8 mouse cellular contexts compared by ENCODE assay signal in genomic region chr6:134887711-134888449, GRCm38 (mm10). TPM values are rescaled to one million over a fixed set of nuclear protein-coding genes. Genes with fewer than 3 reads are reported as not detected.
A peak's percentile ranks its signal among the peaks of the same experiment; 100 is the strongest.
DNase-seq lines count a peak whose midpoint lies in the region; ATAC-seq and TF ChIP-seq lines count a peak whose summit lies in the region.

No protein-coding gene starts in this region.

- no peak for TF ChIP-seq EP300 in heart, postnatal 0 days (IDR thresholded peaks at IDR 0.05; ENCODE audit: low read depth)

- no peaks in the 10 kb centered on the region for H3K9me3 ChIP-seq in heart, postnatal 0 days (replicated peaks; ENCODE audit: control insufficient read depth, low read length)
- no peaks in the 10 kb centered on the region for H3K9me3 ChIP-seq in forebrain, embryonic 12.5 days
- no peaks in the 10 kb centered on the region for H3K9me3 ChIP-seq in midbrain, embryonic 10.5 days (replicated peaks)
- no peaks in the 10 kb centered on the region for H3K9me3 ChIP-seq in stomach, embryonic 15.5 days

- 0 out of 2 replicates have a peak, but pooled peaks cover 4% of the 10 kb centered on the region for H3K4me1 ChIP-seq in heart, postnatal 0 days (ENCODE audit: control insufficient read depth, insufficient read depth)
- peaks cover 45% of the 10 kb centered on the region for H3K4me1 ChIP-seq in forebrain, embryonic 12.5 days
- H3K4me1 ChIP-seq in midbrain, embryonic 10.5 days = peaks cover 54% of the 10 kb centered on the region
- no peaks in the 10 kb centered on the region; the same call in 1 of the 2 replicates for H3K4me1 ChIP-seq in stomach, embryonic 15.5 days

- no peak for DNase-seq in heart, postnatal 0 days (ENCODE audit: low spot score)
- DNase-seq in heart, adult 8-10 months (ENCODE audit: low spot score) = no peak
- DNase-seq in brain, embryonic 18.5 days (ENCODE audit: low read depth, low spot score) = peak; percentile 96
- DNase-seq in kidney, postnatal 4 days = peak; percentile 58 to 71
- peak; percentile 91 for DNase-seq in midbrain, embryonic 10.5 days (ENCODE audit: low spot score)
- DNase-seq in urinary bladder, postnatal 36 days (ENCODE audit: low spot score in 2 of 2) = no peak

- H3K27me3 ChIP-seq in heart, postnatal 0 days (ENCODE audit: control insufficient read depth, insufficient read depth, low read length) = no peaks in the 10 kb centered on the region
- H3K27me3 ChIP-seq in forebrain, embryonic 12.5 days = no peaks in the 10 kb centered on the region
- H3K27me3 ChIP-seq in midbrain, embryonic 10.5 days (ENCODE audit: low read depth, poor library complexity, severe bottlenecking) = no peaks in the 10 kb centered on the region
- no peaks in the 10 kb centered on the region for H3K27me3 ChIP-seq in stomach, embryonic 15.5 days (replicated peaks)

- ATAC-seq in heart, postnatal 0 days (ENCODE audit: insufficient read depth, low read depth) = no peak
- peak; percentile 93 for ATAC-seq in forebrain, embryonic 12.5 days (ENCODE audit: low FRiP score)
- ATAC-seq in stomach, embryonic 15.5 days (ENCODE audit: insufficient read depth, low FRiP score, low read depth) = no peak; the same call in 1 of the 2 replicates

- no peaks in the 10 kb centered on the region for H3K36me3 ChIP-seq in heart, postnatal 0 days (replicated peaks; ENCODE audit: control insufficient read depth, insufficient read depth, low read length)
- H3K36me3 ChIP-seq in forebrain, embryonic 12.5 days (replicated peaks) = 0 out of 2 replicates have a peak, but pooled peaks cover 12% of the 10 kb centered on the region
- peaks cover 25% of the 10 kb centered on the region for H3K36me3 ChIP-seq in midbrain, embryonic 10.5 days
- no peaks in the 10 kb centered on the region for H3K36me3 ChIP-seq in stomach, embryonic 15.5 days

- H3K27ac ChIP-seq in heart, postnatal 0 days (ENCODE audit: low read depth) = no peak overlapping the region
- peak overlapping the region; percentile 95 for H3K27ac ChIP-seq in forebrain, embryonic 12.5 days
- peak overlapping the region; percentile 90 for H3K27ac ChIP-seq in midbrain, embryonic 10.5 days (replicated peaks)
- no peak overlapping the region for H3K27ac ChIP-seq in stomach, embryonic 15.5 days

- H3K4me2 ChIP-seq in heart, postnatal 0 days (ENCODE audit: low read depth, low read length) = peak overlapping the region; percentile 19; the same call in 1 of the 2 replicates
- H3K4me2 ChIP-seq in forebrain, embryonic 12.5 days = peak overlapping the region; percentile 67
- peak overlapping the region; percentile 38 for H3K4me2 ChIP-seq in stomach, embryonic 15.5 days

- H3K9ac ChIP-seq in heart, postnatal 0 days (replicated peaks; ENCODE audit: low read depth, low read length) = no peak overlapping the region
- peak overlapping the region; percentile 65 for H3K9ac ChIP-seq in forebrain, embryonic 12.5 days
- no peak overlapping the region for H3K9ac ChIP-seq in stomach, embryonic 15.5 days

- no peak for TF ChIP-seq CTCF in heart, postnatal 0 days (IDR thresholded peaks at IDR 0.05; ENCODE audit: low read depth)

- WGBS in heart, postnatal 0 days = 5% methylated on average over 10 of the region's 10 CpGs
- WGBS in forebrain, embryonic 12.5 days = under 1% methylated on average over 10 of the region's 10 CpGs
- under 1% methylated on average over 10 of the region's 10 CpGs for WGBS in midbrain, embryonic 10.5 days
- WGBS in stomach, embryonic 15.5 days = 4% methylated on average over 10 of the region's 10 CpGs

- H3K4me3 ChIP-seq in heart, postnatal 0 days (ENCODE audit: low read depth, low read length) = no peak overlapping the region
- peak overlapping the region; percentile 51 for H3K4me3 ChIP-seq in forebrain, embryonic 12.5 days (replicated peaks)
- peak overlapping the region; percentile 70 for H3K4me3 ChIP-seq in midbrain, embryonic 10.5 days
- peak overlapping the region; percentile 6; the same call in 1 of the 2 replicates for H3K4me3 ChIP-seq in stomach, embryonic 15.5 days (replicated peaks)

RNA-seq across cellular contexts. Expression of gene Gpr19, which starts 10.5 kb away (rescaled TPM):
- 4.0 and 13.4 TPM in 2 replicates for total RNA-seq in heart, postnatal 0 days (2014; rRNA removed; ENCODE audit: low replicate concordance)
- polyA plus RNA-seq in heart, postnatal 0 days (2015; fragmentation: Nextera tagmentation; extraction: Ambion mirVana) = 7.6 and 9.4 TPM in 2 replicates
- 1 to 10 TPM; 2.6 to 5.8 (median 3.9) TPM for total RNA-seq in heart, adult 8-10 months (2022)
- 38.5 and 45.6 TPM in 2 replicates for polyA plus RNA-seq in forebrain, embryonic 12.5 days (2016; fragmentation: Nextera tagmentation; extraction: Ambion mirVana)
- 32.3 and 37.7 TPM in 2 replicates for polyA plus RNA-seq in midbrain, embryonic 10.5 days (2016; fragmentation: Nextera tagmentation; extraction: Ambion mirVana)
- 9.8 and 12.6 TPM in 2 replicates for polyA plus RNA-seq in stomach, embryonic 15.5 days (2015; fragmentation: Nextera tagmentation; extraction: Ambion mirVana)

RNA-seq across cellular contexts. Expression of gene Cdkn1b, which starts 32.3 kb away (rescaled TPM):
- total RNA-seq in heart, postnatal 0 days (2014; rRNA removed; ENCODE audit: low replicate concordance) = 42.9 and 65.1 TPM in 2 replicates
- polyA plus RNA-seq in heart, postnatal 0 days (2015; fragmentation: Nextera tagmentation; extraction: Ambion mirVana) = 23.7 and 27.0 TPM in 2 replicates
- 10 to 100 TPM; 29.5 to 43.4 (median 38.7) TPM for total RNA-seq in heart, adult 8-10 months (2022)
- 36.4 and 40.5 TPM in 2 replicates for polyA plus RNA-seq in forebrain, embryonic 12.5 days (2016; fragmentation: Nextera tagmentation; extraction: Ambion mirVana)
- polyA plus RNA-seq in midbrain, embryonic 10.5 days (2016; fragmentation: Nextera tagmentation; extraction: Ambion mirVana) = 15.5 and 20.9 TPM in 2 replicates
- polyA plus RNA-seq in stomach, embryonic 15.5 days (2015; fragmentation: Nextera tagmentation; extraction: Ambion mirVana) = 17.9 and 19.7 TPM in 2 replicates

RNA-seq across cellular contexts. Expression of gene Crebl2, which starts 57.9 kb away (rescaled TPM):
- total RNA-seq in heart, postnatal 0 days (2014; rRNA removed; ENCODE audit: low replicate concordance) = 0.85 and 14.5 TPM in 2 replicates
- polyA plus RNA-seq in heart, postnatal 0 days (2015; fragmentation: Nextera tagmentation; extraction: Ambion mirVana) = 2.0 and 2.4 TPM in 2 replicates
- 10 to 100 TPM; 14.6 to 20.1 (median 17.0) TPM for total RNA-seq in heart, adult 8-10 months (2022)
- 1.7 and 1.8 TPM in 2 replicates for polyA plus RNA-seq in forebrain, embryonic 12.5 days (2016; fragmentation: Nextera tagmentation; extraction: Ambion mirVana)
- polyA plus RNA-seq in midbrain, embryonic 10.5 days (2016; fragmentation: Nextera tagmentation; extraction: Ambion mirVana) = 1.0 and 1.3 TPM in 2 replicates
- polyA plus RNA-seq in stomach, embryonic 15.5 days (2015; fragmentation: Nextera tagmentation; extraction: Ambion mirVana) = 3.6 TPM in 2 replicates

Comparison
In these comparisons a context has a peak if more than half of its experiments do, and no peak if none do; other contexts are left out.
1. DNase-seq: peak in brain, embryonic 18.5 days (single experiment), kidney, postnatal 4 days (2 of 2) and midbrain, embryonic 10.5 days (single experiment); none in heart, postnatal 0 days (single experiment), heart, adult 8-10 months (single experiment) and urinary bladder, postnatal 36 days (0 of 2).
2. H3K27ac ChIP-seq: peak in forebrain, embryonic 12.5 days (single experiment) and midbrain, embryonic 10.5 days (single experiment); none in heart, postnatal 0 days (single experiment) and stomach, embryonic 15.5 days (single experiment).
3. Peak in every context shown above with its lines, with median percentiles within 50 percentile points of each other: H3K4me2 ChIP-seq.